28 mouse cellular contexts compared by ENCODE assay signal in the genomic region with DNA sequence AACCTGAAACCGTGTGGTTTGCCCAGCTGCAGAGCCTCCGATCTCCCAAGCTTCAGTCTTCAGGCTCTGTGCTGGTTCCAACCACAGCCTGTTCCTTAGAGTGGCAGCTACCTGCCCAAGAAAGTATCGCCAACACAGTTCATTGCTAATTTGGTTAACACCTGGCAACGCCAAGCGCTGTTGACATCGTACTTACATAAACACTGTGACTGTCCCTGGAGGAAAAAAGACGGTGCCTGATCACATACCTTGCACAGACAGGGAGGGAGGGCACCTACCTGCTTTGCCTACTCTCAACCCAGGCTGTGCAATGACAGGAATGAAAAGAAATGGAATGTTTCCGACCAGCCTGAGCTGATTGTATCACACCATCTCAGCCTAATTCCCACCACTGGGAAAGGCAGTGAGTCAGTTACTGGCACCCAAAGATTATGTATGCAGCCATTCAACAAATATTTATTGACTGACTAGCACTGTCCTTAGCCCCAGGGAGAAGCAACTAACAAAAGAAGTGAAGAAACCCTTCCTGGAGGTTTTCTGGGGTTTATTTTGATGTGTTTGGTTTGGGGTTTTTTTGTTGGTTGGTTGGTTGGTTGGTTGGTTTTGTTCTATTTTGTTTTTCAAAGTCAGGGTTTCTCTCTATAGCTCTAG. TPM values are rescaled to one million over a fixed set of nuclear protein-coding genes. Genes with fewer than 3 reads are reported as not detected.
DNase-seq lines count a peak whose midpoint lies in the region; TF ChIP-seq lines count a peak whose summit lies in the region.
"Had no signal": no experiment of that assay in that cellular context is flagged by ENCODE, and none has a peak within 500 bp of the region (broad histone marks: within the 10 kb centered on the region; RNA-seq: fewer than 3 reads in every experiment).

No protein-coding gene starts in this region.

- no peaks in the 10 kb centered on the region for H3K27me3 ChIP-seq in CH12.LX (replicated peaks)
- H3K27me3 ChIP-seq: embryonic facial prominence, embryonic 13.5 days; embryonic facial prominence, embryonic 15.5 days had no signal

- H3K4me3 ChIP-seq in CH12.LX (replicated peaks in 1 of 3; ENCODE audit: low read depth in 2 of 3, low read length in 2 of 3, poor library complexity in 1 of 3), result no peak overlapping the region
- H3K4me3 ChIP-seq in brown adipose tissue, adult 24 weeks (ENCODE audit: insufficient read depth, low read depth, low read length), result no peak overlapping the region
- no peak overlapping the region for H3K4me3 ChIP-seq in gastrocnemius, adult 2 months
- H3K4me3 ChIP-seq: embryonic facial prominence, embryonic 13.5 days; embryonic facial prominence, embryonic 15.5 days; erythroblast, embryonic 14.5 days; forebrain, embryonic 10.5 days; forebrain, embryonic 12.5 days had no signal

- no peaks in the 10 kb centered on the region for H3K9me3 ChIP-seq in CH12.LX (replicated peaks; ENCODE audit: low read length)
- H3K9me3 ChIP-seq: embryonic facial prominence, embryonic 13.5 days; embryonic facial prominence, embryonic 15.5 days; forebrain, embryonic 10.5 days; forebrain, embryonic 12.5 days had no signal

- TF ChIP-seq CTCF in CH12.LX (conservative IDR thresholded peaks at IDR 0.05 in 1 of 2, IDR thresholded peaks at IDR 0.05 in 1 of 2; ENCODE audit: low read depth in 2 of 2, low read length in 2 of 2), result no peak
- TF ChIP-seq CTCF in gastrocnemius, adult 2 months (IDR thresholded peaks at IDR 0.05), result no peak

- TF ChIP-seq EP300 in CH12.LX (IDR thresholded peaks at IDR 0.05; ENCODE audit: low read length), result no peak

- no peaks in the 10 kb centered on the region for H3K36me3 ChIP-seq in CH12.LX (replicated peaks in 1 of 2; ENCODE audit: control insufficient read depth in 1 of 2, insufficient read depth in 1 of 2, low read length in 1 of 2)
- H3K36me3 ChIP-seq: embryonic facial prominence, embryonic 13.5 days; embryonic facial prominence, embryonic 15.5 days; forebrain, embryonic 10.5 days; forebrain, embryonic 12.5 days had no signal

- in situ Hi-C loops in CH12.LX (cut with MboI; ENCODE audit: low pct_ligation_motif_present, low pct_unique_long_range_greater_than_20kb, low sequenced_read_pairs), result no loop called here

- H3K4me2 ChIP-seq in CH12.LX (ENCODE audit: insufficient read depth, low read depth, poor library complexity, severe bottlenecking), result no peak overlapping the region
- H3K4me2 ChIP-seq: embryonic facial prominence, embryonic 13.5 days; embryonic facial prominence, embryonic 15.5 days; forebrain, embryonic 12.5 days had no signal

- TF ChIP-seq POLR2A in CH12.LX (IDR thresholded peaks at IDR 0.05; ENCODE audit: low read depth, low read length), result no peak

- no peak overlapping the region for H3K27ac ChIP-seq in CH12.LX (ENCODE audit: insufficient read depth, low read depth)
- peak overlapping the region; percentile 75 for H3K27ac ChIP-seq in brown adipose tissue, adult 24 weeks (replicated peaks; ENCODE audit: low read depth, low read length)
- no peak overlapping the region for H3K27ac ChIP-seq in gastrocnemius, adult 2 months
- H3K27ac ChIP-seq: embryonic facial prominence, embryonic 13.5 days; embryonic facial prominence, embryonic 15.5 days; forebrain, embryonic 10.5 days; forebrain, embryonic 12.5 days had no signal

- H3K9ac ChIP-seq in CH12.LX (ENCODE audit: insufficient read depth, low read depth), result no peak overlapping the region
- H3K9ac ChIP-seq: embryonic facial prominence, embryonic 13.5 days; embryonic facial prominence, embryonic 15.5 days; forebrain, embryonic 12.5 days had no signal

- peak; percentile 47 for DNase-seq in 3T3-L1 (ENCODE audit: low read depth, low spot score)
- peak; percentile 22 for DNase-seq in CH12.LX (ENCODE audit: extremely low read depth)
- peak; percentile 38 for DNase-seq in NIH3T3 (ENCODE audit: low read depth)
- DNase-seq in kidney, adult 11 months, result no peak
- DNase-seq in gastrocnemius, adult 2 months, result no peak
- no peak for DNase-seq in cerebellum, postnatal 4 days (ENCODE audit: low spot score in 2 of 2)
- no peak for DNase-seq in cerebellum, postnatal 36 days
- DNase-seq: adrenal gland, adult 8-10 months; adrenal gland, postnatal 14 days; adrenal gland, postnatal 36 days; B cell, adult 2 months; cerebellum, adult 11 months; cerebellum, adult 18-20 months; cerebellum, adult 8-10 months; cerebellum, adult 9-11 months; cerebellum, postnatal 14 days; embryo, embryonic 11 days had no signal

- dilution Hi-C loops in CH12.LX (cut with MboI; ENCODE audit: extremely low pct_ligation_motif_present, extremely low pct_unique_long_range_greater_than_20kb, low sequenced_read_pairs), result no loop called here

- TF ChIP-seq RAD21 in CH12.LX (IDR thresholded peaks at IDR 0.05; ENCODE audit: low read depth, low read length), result no peak

- H3K79me2 ChIP-seq in CH12.LX (replicated peaks; ENCODE audit: control insufficient read depth, extremely low read depth, insufficient read depth, poor library complexity, severe bottlenecking), result no peaks in the 10 kb centered on the region

- intact Hi-C loops in gastrocnemius, adult 2 months (cut with DNase I), result no loop called here

- H3K4me1 ChIP-seq in CH12.LX (ENCODE audit: control insufficient read depth in 1 of 2, insufficient read depth in 2 of 2), result peaks cover 7 to 28% of the 10 kb centered on the region in 2 experiments
- peaks cover 29% of the 10 kb centered on the region for H3K4me1 ChIP-seq in brown adipose tissue, adult 24 weeks (ENCODE audit: control insufficient read depth, insufficient read depth, insufficient read length, low read length)
- H3K4me1 ChIP-seq: embryonic facial prominence, embryonic 13.5 days; embryonic facial prominence, embryonic 15.5 days; forebrain, embryonic 12.5 days had no signal

TF ChIP-seq in CH12.LX, 34 proteins besides CTCF, POLR2A, EP300 and RAD21:
- TF ChIP-seq GABPA (IDR thresholded peaks at IDR 0.05; ENCODE audit: insufficient replicate concordance, low read depth, low read length) (no peak), TCF12 (IDR thresholded peaks at IDR 0.05; ENCODE audit: low read depth, low read length) (0 out of 2 replicates have a peak, but pooled peaks have one; percentile 18)
TF ChIP-seq in CH12.LX: peak in this region for 1.

RNA-seq across cellular contexts. Expression of gene Ndel1, which starts 11.6 kb away (rescaled TPM):
- total RNA-seq in CH12.LX (2012; rRNA removed) (30.3 and 31.1 TPM in 2 replicates), CH12.LX (2014; rRNA removed) (46.9 and 47.0 TPM in 2 replicates)
- polyA plus RNA-seq in CH12.LX (2012; ENCODE audit: insufficient read length, low read depth), result 35.2 and 54.4 TPM in 2 replicates
- 48.4 and 48.9 TPM in 2 replicates for polyA plus RNA-seq in brown adipose tissue, adult 24 weeks (2012; ENCODE audit: insufficient read depth, insufficient read length, missing spikeins)
- 10 to 100 TPM; 82.3 to 82.4 TPM for total RNA-seq in gastrocnemius, adult 2 months (2021)

RNA-seq across cellular contexts. Expression of gene Rnf222, which starts 28.3 kb away (rescaled TPM):
- not detected in 2 replicates for total RNA-seq in CH12.LX (2012; rRNA removed)
- not detected in 2 replicates for total RNA-seq in CH12.LX (2014; rRNA removed)
- polyA plus RNA-seq in CH12.LX (2012; ENCODE audit: insufficient read length, low read depth), result not detected in 2 replicates
- not detected in 2 replicates for polyA plus RNA-seq in brown adipose tissue, adult 24 weeks (2012; ENCODE audit: insufficient read depth, insufficient read length, missing spikeins)
- total RNA-seq in gastrocnemius, adult 2 months (2021), result not detected
- total RNA-seq: adrenal gland, adult 18-20 months had no signal
- polyA plus RNA-seq: activated CD4-positive, CD25-positive, alpha-beta regulatory T cell, adult 4 months; CD4-positive, CD25-positive, alpha-beta regulatory T cell, adult 4 months; erythroblast, embryonic 14.5 days; forebrain, embryonic 14.5 days; forebrain, embryonic 16.5 days had no signal

RNA-seq across cellular contexts. Expression of gene Rpl26, which starts 41.3 kb away (rescaled TPM):
- total RNA-seq in CH12.LX (2012; rRNA removed) (6,137 and 6,551 TPM in 2 replicates), CH12.LX (2014; rRNA removed) (6,202 and 6,508 TPM in 2 replicates)
- 3,408 and 4,622 TPM in 2 replicates for polyA plus RNA-seq in CH12.LX (2012; ENCODE audit: insufficient read length, low read depth)
- polyA plus RNA-seq in brown adipose tissue, adult 24 weeks (2012; ENCODE audit: insufficient read depth, insufficient read length, missing spikeins), result 1,653 and 1,681 TPM in 2 replicates
- total RNA-seq in gastrocnemius, adult 2 months (2021), result 100 to 1,000 TPM; 606 to 729 TPM

Comparison
In these comparisons a context has a peak if more than half of its experiments do, and no peak if none do; other contexts are left out.
1. DNase-seq: peak in 3T3-L1 (single experiment), CH12.LX (single experiment) and NIH3T3 (single experiment); none in kidney, adult 11 months (single experiment), gastrocnemius, adult 2 months (single experiment), cerebellum, postnatal 4 days (0 of 2) and cerebellum, postnatal 36 days (0 of 2).
2. RNA of gene Rpl26, which starts 41.3 kb away (total RNA-seq): 6,137 to 6,551 TPM in CH12.LX; 606 to 729 TPM in gastrocnemius, adult 2 months; every median in the first group is over 4 times any median in the second.